In the genomic region with DNA sequence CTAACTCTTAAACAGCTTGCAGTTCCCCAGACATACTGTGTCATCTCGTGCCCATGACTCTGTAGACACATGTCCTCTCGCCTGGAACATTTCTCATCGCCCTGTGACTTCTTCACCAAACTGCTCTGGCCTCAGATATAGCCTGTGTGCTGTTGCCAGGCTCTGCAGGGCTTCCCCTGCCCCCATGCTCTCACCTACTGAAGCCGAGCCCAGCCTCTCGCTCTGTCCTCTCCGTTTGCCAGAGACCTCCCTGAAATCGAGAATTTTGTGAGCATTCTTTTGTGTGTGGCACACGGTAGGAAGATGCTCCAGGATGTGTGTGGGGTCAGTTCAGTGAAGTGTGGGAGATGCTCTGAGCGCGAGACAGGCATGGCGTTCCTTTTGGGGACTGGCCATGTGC, we compare ENCODE assay signal across 28 mouse cellular contexts.
"Had no signal": no experiment of that assay in that cellular context is flagged by ENCODE, and none has a peak within 500 bp of the region (broad histone marks: within the 10 kb centered on the region; RNA-seq: fewer than 3 reads in every experiment).

No protein-coding gene starts in this region.

- H3K4me3 ChIP-seq: gastrocnemius, adult 2 months; heart, embryonic 10.5 days; heart, embryonic 12.5 days; hindbrain, embryonic 10.5 days; hindbrain, embryonic 12.5 days; intestine, embryonic 15.5 days; layer of hippocampus, adult 2 months; limb, embryonic 10.5 days; limb, embryonic 12.5 days; liver, embryonic 13.5 days; liver, embryonic 15.5 days had no signal

- H3K4me1 ChIP-seq: heart, embryonic 10.5 days; heart, embryonic 12.5 days; hindbrain, embryonic 12.5 days; intestine, embryonic 15.5 days; limb, embryonic 12.5 days; liver, embryonic 13.5 days; liver, embryonic 15.5 days had no signal

- DNase-seq: gastrocnemius, adult 2 months; gastrocnemius, postnatal 10 days; gastrocnemius, postnatal 25 days; heart, adult 18-20 months; heart, postnatal 10 days; heart, postnatal 4 days; kidney, adult 18-20 months; kidney, adult 8-10 months; kidney, postnatal 25 days; kidney, postnatal 4 days; liver; liver, embryonic 13.5 days; liver, postnatal 0 days had no signal

- H3K27ac ChIP-seq: gastrocnemius, adult 2 months; heart, embryonic 10.5 days; hindbrain, embryonic 10.5 days; hindbrain, embryonic 12.5 days; hindbrain, embryonic 14.5 days; intestine, embryonic 15.5 days; kidney, postnatal 0 days; layer of hippocampus, adult 2 months; limb, embryonic 10.5 days; limb, embryonic 12.5 days; liver, embryonic 13.5 days; liver, embryonic 15.5 days had no signal

- H3K9me3 ChIP-seq: hindbrain, embryonic 12.5 days; intestine, embryonic 15.5 days; limb, embryonic 10.5 days; limb, embryonic 12.5 days; liver, embryonic 13.5 days; liver, embryonic 15.5 days had no signal

- H3K9ac ChIP-seq: heart, embryonic 12.5 days; hindbrain, embryonic 12.5 days; hindbrain, embryonic 14.5 days; intestine, embryonic 15.5 days; limb, embryonic 12.5 days; liver, embryonic 13.5 days; liver, embryonic 15.5 days; liver, postnatal 0 days had no signal

- H3K36me3 ChIP-seq: hindbrain, embryonic 12.5 days; intestine, embryonic 15.5 days; limb, embryonic 10.5 days; limb, embryonic 12.5 days; liver, embryonic 15.5 days had no signal

- ATAC-seq: hindbrain, embryonic 16.5 days; inflammation-experienced regulatory T-cells, adult 6 months; intestine, embryonic 15.5 days; intestine, postnatal 0 days; liver, postnatal 0 days had no signal

- H3K4me2 ChIP-seq: heart, embryonic 12.5 days; hindbrain, embryonic 12.5 days; hindbrain, embryonic 14.5 days; intestine, embryonic 15.5 days; limb, embryonic 12.5 days; liver, embryonic 11.5 days; liver, embryonic 13.5 days; liver, embryonic 15.5 days had no signal

- H3K27me3 ChIP-seq: hindbrain, embryonic 12.5 days; intestine, embryonic 15.5 days; limb, embryonic 12.5 days; liver, embryonic 13.5 days; liver, embryonic 15.5 days had no signal
